Mouse (Mus musculus) megakaryocyte, embryonic 14.5 days (primary cell): ENCODE results near the gene Wdr81.

ENCODE experiments used
- FLI1 ChIP-seq: IDR thresholded peaks from 2 replicates; pipeline ENCODE4 v1.6.1; 2012; ENCODE audit warnings: low read length, inconsistent platforms, mixed read lengths
- GATA1 ChIP-seq: IDR thresholded peaks from 3 replicates; pipeline ENCODE4 v1.6.1; 2012; ENCODE audit warnings: mixed read lengths, low read length, inconsistent platforms, borderline replicate concordance

DNA sequence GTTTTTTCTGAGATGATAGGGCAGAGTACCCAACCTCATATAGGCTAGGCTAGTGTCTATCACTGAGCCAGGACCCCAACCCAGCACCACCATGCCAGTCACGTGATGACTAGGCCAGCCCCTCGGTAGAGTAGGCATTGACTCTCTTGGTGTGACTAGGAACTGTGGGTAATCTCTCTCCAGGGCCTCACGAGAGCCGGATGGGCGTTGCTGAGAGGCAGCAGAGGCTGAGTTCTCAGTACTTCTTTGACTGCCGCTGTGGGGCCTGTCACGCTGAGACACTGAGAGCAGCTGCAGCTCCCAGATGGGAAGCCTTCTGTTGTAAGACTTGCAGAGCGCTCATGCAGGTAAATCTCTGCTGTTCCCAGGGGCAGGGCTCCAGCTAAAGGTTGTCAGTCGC lies 54.4 kb downstream of the Wdr81 start:
- TF ChIP-seq FLI1 (no peak), GATA1 (no peak)
